Mouse (Mus musculus) brown adipose tissue, adult 24 weeks (tissue): ENCODE results near the gene B430305J03Rik. TPM values are rescaled to one million over a fixed set of nuclear protein-coding genes. Genes with fewer than 3 reads are reported as not detected.

ENCODE experiments used
- H3K27ac ChIP-seq: fragments of 200-500 bp; replicated peaks from 2 replicates; pipeline ENCODE4 v1.5.1; 2012; ENCODE audit warnings: low read depth, mild to moderate bottlenecking, low read length
- H3K4me1 ChIP-seq: fragments of 200-500 bp; 2 replicates; pipeline ENCODE4 v1.6.1; 2012; ENCODE audit warnings: low read length, mixed read lengths; ENCODE audit not compliant: control insufficient read depth, insufficient read depth, insufficient read length
- H3K4me3 ChIP-seq: fragments of 200-500 bp; 2 replicates; pipeline ENCODE4 v1.5.1; 2012; ENCODE audit warnings: low read depth, mild to moderate bottlenecking, low read length, moderate library complexity; ENCODE audit not compliant: insufficient read depth
- polyA plus RNA-seq: library from polyadenylated mRNA; stranded (reverse); fragments of >200 nt; gene quantifications from 2 replicates; pipeline ENCODE4 v1.2.4, GENCODE M21; 2012; ENCODE audit not compliant: missing spikeins, insufficient read depth, insufficient read length

The B430305J03Rik gene
- polyA plus RNA-seq, 1 experiment = not detected

DNA sequence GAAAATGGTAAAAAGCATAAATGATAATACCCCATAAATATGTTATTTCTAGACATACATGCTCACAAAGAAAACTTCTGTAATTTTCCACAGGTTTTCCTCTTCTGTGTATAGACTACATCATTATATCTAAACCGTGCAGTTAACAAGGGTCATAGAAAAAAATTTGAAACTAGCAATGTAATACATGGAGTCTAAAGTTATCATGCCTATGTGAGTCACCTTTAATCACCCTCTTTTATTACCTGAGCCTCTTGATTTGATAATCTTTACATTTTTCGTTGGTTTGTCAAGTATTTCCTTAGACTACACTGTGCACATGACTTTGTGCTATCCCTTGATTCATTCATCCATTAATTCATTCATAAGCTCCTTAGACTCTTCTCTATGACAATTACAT lies 50.7 kb downstream of the B430305J03Rik start:
- Histone ChIP-seq H3K27ac (no peak overlapping the region), H3K4me3 (no peak overlapping the region), H3K4me1 (no peaks in the 10 kb centered on the region; the same call in 1 of the 2 replicates)

Other genes starting within 250 kb of the B430305J03Rik start
- 3.0 and 3.2 TPM in 2 replicates for gene Rap2b, start 4.3 kb downstream of the B430305J03Rik start, polyA plus RNA-seq